Mouse (Mus musculus) C2C12 (cell line): ENCODE results near the gene Armh2. TPM values are rescaled to one million over a fixed set of nuclear protein-coding genes. Genes with fewer than 3 reads are reported as not detected.

Experiments used
- H3K27me3 ChIP-seq: one replicate; pipeline ENCODE4 v1.6.1; 2011; ENCODE audit not compliant: control insufficient read depth, insufficient read depth, insufficient read length
- H3K36me3 ChIP-seq: one replicate; pipeline ENCODE4 v1.6.1; 2011; ENCODE audit not compliant: control insufficient read depth, insufficient read depth
- H3K4me3 ChIP-seq: one replicate; pipeline ENCODE4 v1.5.1; 2011; ENCODE audit warnings: mild to moderate bottlenecking, control low read depth; ENCODE audit not compliant: poor library complexity, insufficient read depth, severe bottlenecking
- H3K79me2 ChIP-seq: one replicate; pipeline ENCODE4 v1.6.1; 2011; ENCODE audit not compliant: control insufficient read depth, insufficient read depth
- H3K79me3 ChIP-seq: one replicate; pipeline ENCODE4 v1.6.1; 2011; ENCODE audit warnings: low read depth, control low read depth
- H3ac ChIP-seq: one replicate; pipeline ENCODE3; 2011; ENCODE audit warnings: low read depth; ENCODE audit not compliant: control insufficient read depth, insufficient read length
- CEBPB ChIP-seq: IDR thresholded peaks from one replicate; pipeline ENCODE4 v1.6.1; 2011; ENCODE audit warnings: low read depth, mild to moderate bottlenecking, control low read depth, moderate library complexity
- CTCF ChIP-seq: IDR thresholded peaks from one replicate; pipeline ENCODE4 v1.5.1; 2011; ENCODE audit not compliant: control insufficient read depth, insufficient read depth, insufficient read length
- FOSL1 ChIP-seq: IDR thresholded peaks from one replicate; pipeline ENCODE4 v1.8.0; 2011; ENCODE audit warnings: mild to moderate bottlenecking, low read length; ENCODE audit not compliant: poor library complexity, insufficient read depth, severe bottlenecking
- MAX ChIP-seq: IDR thresholded peaks from one replicate; pipeline ENCODE4 v1.6.1; 2011; ENCODE audit warnings: mild to moderate bottlenecking, control low read depth
- MYOD1 ChIP-seq: IDR thresholded peaks from one replicate; pipeline ENCODE4 v1.6.1; 2011; ENCODE audit warnings: low read depth; ENCODE audit not compliant: control insufficient read depth, insufficient read length
- MYOG ChIP-seq: IDR thresholded peaks from one replicate; pipeline ENCODE4 v1.6.1; 2011; ENCODE audit not compliant: control insufficient read depth, insufficient read length; ENCODE audit errors: extremely low read depth
- USF1 ChIP-seq: IDR thresholded peaks from one replicate; pipeline ENCODE4 v1.6.1; 2011; ENCODE audit warnings: low read depth, mild to moderate bottlenecking, control low read depth, moderate library complexity
- polyA plus RNA-seq: library from polyadenylated mRNA; unstranded; fragments of >200 nt; fragmentation: generic; extraction: Trizol; gene quantifications from one replicate; pipeline ENCODE4 v1.2.1, GENCODE M21; 2012; ENCODE audit warnings: missing spikeins

The Armh2 gene
- polyA plus RNA-seq, 1 experiment = not detected

GRCm38 (mm10) chr13:24791349-24791748 is 50.3 kb downstream of the Armh2 start:
- TF ChIP-seq MYOG (no peak), CEBPB (peak; percentile 75)
- H3ac ChIP-seq = no peak overlapping the region
- no peaks in the 10 kb centered on the region for H3K79me2 ChIP-seq
- no peaks in the 10 kb centered on the region for H3K27me3 ChIP-seq
- no peak overlapping the region for H3K4me3 ChIP-seq
- no peaks in the 10 kb centered on the region for H3K79me3 ChIP-seq
- H3K36me3 ChIP-seq = no peaks in the 10 kb centered on the region

GRCm38 (mm10) chr13:24792411-24793045 is 51.5 kb downstream of the Armh2 start:
- Histone ChIP-seq H3K27me3 (no peaks in the 10 kb centered on the region), H3K4me3 (no peak overlapping the region), H3K79me3 (no peaks in the 10 kb centered on the region), H3ac (no peak overlapping the region), H3K79me2 (no peaks in the 10 kb centered on the region), H3K36me3 (no peaks in the 10 kb centered on the region)
- TF ChIP-seq CTCF = no peak
- no peak for TF ChIP-seq FOSL1
- no peak for TF ChIP-seq MAX
- TF ChIP-seq MYOD1 = no peak
- no peak for TF ChIP-seq USF1
- no peak for TF ChIP-seq MYOG
- no peak for TF ChIP-seq CEBPB

Other genes with a start within 250 kb of the Armh2 start
- 0.23 TPM for gene Ripor2, start 159.0 kb upstream of the Armh2 start, polyA plus RNA-seq
- 45.7 TPM for gene Gmnn, start 20.7 kb downstream of the Armh2 start, polyA plus RNA-seq
- 28.3 TPM for gene BC005537, start 60.4 kb downstream of the Armh2 start, polyA plus RNA-seq
- 44.4 TPM for gene Acot13, start 90.3 kb downstream of the Armh2 start, polyA plus RNA-seq
- 10.5 TPM for gene Tdp2, start 90.4 kb downstream of the Armh2 start, polyA plus RNA-seq
- gene D130043K22Rik, start 103.9 kb downstream of the Armh2 start, polyA plus RNA-seq = 0.02 TPM
- 1.1 TPM for gene Aldh5a1, start 196.4 kb downstream of the Armh2 start, polyA plus RNA-seq
- gene Gpld1, start 201.9 kb downstream of the Armh2 start, polyA plus RNA-seq = 0.02 TPM